Mouse (Mus musculus) kidney, adult 2 months (tissue): ENCODE results near the gene Slco2a1.

Source experiments
- CTCF ChIP-seq: fragments of 200-500 bp; conservative IDR thresholded peaks from 2 replicates; pipeline ENCODE4 v1.5.1; 2011; ENCODE audit warnings: low read depth, mild to moderate bottlenecking, control low read depth, low read length, moderate library complexity, mixed read lengths; ENCODE audit not compliant: insufficient read depth, insufficient read length
- POLR2A ChIP-seq: fragments of 200-500 bp; IDR thresholded peaks from one replicate; pipeline ENCODE4 v1.6.1; 2011; ENCODE audit warnings: low read depth, low read length, control low read depth

DNA sequence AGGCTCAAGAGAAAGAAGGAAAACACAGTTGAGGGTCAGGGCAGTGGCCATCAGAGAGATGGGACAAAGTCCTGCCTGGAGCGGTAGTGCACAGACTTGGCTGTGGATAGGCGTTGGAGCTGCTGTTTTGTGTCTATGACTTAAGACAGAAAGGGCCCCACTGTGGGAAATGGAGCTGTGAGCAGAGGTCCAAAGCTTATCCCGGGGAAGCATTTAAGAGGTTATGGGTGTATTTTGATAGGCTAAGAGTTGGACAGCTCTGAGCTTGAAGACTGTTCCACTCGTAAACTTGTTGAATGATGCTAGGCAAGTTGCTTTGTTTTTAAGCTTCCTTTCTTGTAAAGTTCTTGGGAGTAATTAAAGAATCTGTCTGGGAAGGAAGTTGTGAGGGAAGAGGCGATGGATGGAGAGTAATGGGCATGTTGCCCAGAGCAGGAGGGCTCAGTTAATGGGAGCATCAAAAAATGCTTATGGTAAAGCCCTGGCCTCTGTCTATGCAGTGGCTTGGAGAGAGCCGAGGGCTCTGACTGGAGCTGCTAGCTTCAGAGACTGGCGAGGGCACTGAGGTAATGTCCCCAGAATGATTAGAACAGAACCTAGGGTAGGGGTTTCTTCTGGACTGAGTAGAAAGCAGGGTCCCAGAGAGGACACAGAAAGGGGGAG, 83.2 kb downstream of the Slco2a1 start:
- TF ChIP-seq POLR2A (no peak), CTCF (no peak)
